Mouse (Mus musculus): ENCODE data around the gene Ifi27l2a. TPM values are rescaled to one million over a fixed set of nuclear protein-coding genes. Genes with fewer than 3 reads are reported as not detected.
"Not testable (repeated sequence)": the region's sequence is repeated elsewhere in the genome, so short reads cannot be mapped to it uniquely, and the experiment has no call there.

Gene Ifi27l2a
- polyA plus RNA-seq, 1 experiment from 2014 or later: 2.1 TPM

- H3K27me3 ChIP-seq (ENCODE audit: control insufficient read depth, insufficient read depth, low read length): no peaks in the 10 kb centered on the region
- no peak overlapping the region for H3K9ac ChIP-seq (ENCODE audit: low read length)
- H3K27ac ChIP-seq (ENCODE audit: low read depth, low read length): no peak overlapping the region
- no peak for ATAC-seq (ENCODE audit: low FRiP score)
- no peaks in the 10 kb centered on the region for H3K4me1 ChIP-seq (ENCODE audit: control insufficient read depth, insufficient read depth, low read length)
- H3K9me3 ChIP-seq (ENCODE audit: control insufficient read depth, low read length): no peaks in the 10 kb centered on the region
- DNase-seq (ENCODE audit: low spot score, missing footprints): no peak
- H3K36me3 ChIP-seq (ENCODE audit: control insufficient read depth, insufficient read depth, low read length): no peaks in the 10 kb centered on the region
- no peak overlapping the region for H3K4me3 ChIP-seq (ENCODE audit: low read depth, low read length)
- WGBS: 76% methylated on average over 7 of the region's 7 CpGs
- no peak overlapping the region for H3K4me2 ChIP-seq
Observed at GRCm38 (mm10) chr12:103477461-103478015, 34.1 kb upstream of the Ifi27l2a start.

GRCm38 (mm10) chr12:103476779-103477389 lies 33.4 kb upstream of the Ifi27l2a start:
- no peak for DNase-seq (ENCODE audit: low spot score, missing footprints)
- no peaks in the 10 kb centered on the region for H3K9me3 ChIP-seq (ENCODE audit: control insufficient read depth, low read length)
- 83% methylated on average over 1 of the region's 1 CpGs for whole genome bisulfite sequencing
- ATAC-seq (ENCODE audit: low FRiP score): no peak
- no peaks in the 10 kb centered on the region for H3K27me3 ChIP-seq (ENCODE audit: control insufficient read depth, insufficient read depth, low read length)
- no peak overlapping the region for H3K4me2 ChIP-seq
- H3K36me3 ChIP-seq (ENCODE audit: control insufficient read depth, insufficient read depth, low read length): no peaks in the 10 kb centered on the region
- H3K4me1 ChIP-seq (ENCODE audit: control insufficient read depth, insufficient read depth, low read length): no peaks in the 10 kb centered on the region
- no peak overlapping the region for H3K4me3 ChIP-seq (ENCODE audit: low read depth, low read length)
- no peak overlapping the region for H3K27ac ChIP-seq (ENCODE audit: low read depth, low read length)
- H3K9ac ChIP-seq (ENCODE audit: low read length): no peak overlapping the region

GRCm38 (mm10) chr12:103474481-103474880 lies 31.0 kb upstream of the Ifi27l2a start:
- WGBS: 43% methylated on average over 2 of the region's 2 CpGs
- no peak for ATAC-seq (ENCODE audit: low FRiP score)
- no peaks in the 10 kb centered on the region for H3K36me3 ChIP-seq (ENCODE audit: control insufficient read depth, insufficient read depth, low read length)

DNA sequence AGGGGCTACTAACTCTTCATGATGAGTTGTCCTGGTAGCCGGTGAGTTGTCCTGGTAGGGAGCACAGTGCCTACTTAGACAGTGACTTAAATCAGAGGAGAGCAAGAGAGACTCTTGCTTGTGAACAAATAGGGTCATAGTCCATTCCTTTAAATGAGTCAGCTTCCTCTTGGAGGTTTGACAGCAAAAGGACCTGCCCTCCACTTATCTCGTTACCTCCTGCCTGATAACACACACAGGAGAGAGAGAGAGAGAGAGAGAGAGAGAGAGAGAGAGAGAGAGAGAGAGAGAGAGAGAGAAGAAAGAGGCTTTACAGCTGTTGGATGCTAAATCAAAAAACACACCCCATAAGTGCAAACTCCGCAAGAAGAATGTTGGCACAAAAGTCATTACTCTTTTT lies 13.7 kb upstream of the Ifi27l2a start, which contains the start of gene Ifi27l2b:
Gene Ifi27l2b (minus strand): TSS at position 84 of the 400 bp plus-strand sequence.
- Histone ChIP-seq H3K4me2 (no peak within 1 kb of the TSS), H3K27ac (ENCODE audit: low read depth, low read length) (no peak within 1 kb of the TSS), H3K36me3 (ENCODE audit: control insufficient read depth, insufficient read depth, low read length) (no peaks in the 10 kb centered on the region), H3K27me3 (ENCODE audit: control insufficient read depth, insufficient read depth, low read length) (no peaks in the 10 kb centered on the region), H3K9me3 (ENCODE audit: control insufficient read depth, low read length) (no peaks in the 10 kb centered on the region), H3K9ac (ENCODE audit: low read length) (no peak within 1 kb of the TSS), H3K4me1 (ENCODE audit: control insufficient read depth, insufficient read depth, low read length) (no peaks in the 10 kb centered on the region), H3K4me3 (ENCODE audit: low read depth, low read length) (no peak within 1 kb of the TSS)
- DNase-seq (ENCODE audit: low spot score, missing footprints) (no peak), ATAC-seq (ENCODE audit: low FRiP score) (no peak)
- 75% methylated on average over 3 of the region's 3 CpGs for WGBS

More at GRCm38 (mm10) chr12:103474481-103474880, 31.0 kb upstream of the Ifi27l2a start:
- H3K9ac ChIP-seq (ENCODE audit: low read length): no peak overlapping the region
- H3K4me2 ChIP-seq: no peak overlapping the region
- no peaks in the 10 kb centered on the region for H3K4me1 ChIP-seq (ENCODE audit: control insufficient read depth, insufficient read depth, low read length)
- H3K27ac ChIP-seq (ENCODE audit: low read depth, low read length): no peak overlapping the region
- H3K4me3 ChIP-seq (ENCODE audit: low read depth, low read length): no peak overlapping the region
- DNase-seq (ENCODE audit: low spot score, missing footprints): no peak
- H3K27me3 ChIP-seq (ENCODE audit: control insufficient read depth, insufficient read depth, low read length): no peaks in the 10 kb centered on the region
- no peaks in the 10 kb centered on the region for H3K9me3 ChIP-seq (ENCODE audit: control insufficient read depth, low read length)

DNA sequence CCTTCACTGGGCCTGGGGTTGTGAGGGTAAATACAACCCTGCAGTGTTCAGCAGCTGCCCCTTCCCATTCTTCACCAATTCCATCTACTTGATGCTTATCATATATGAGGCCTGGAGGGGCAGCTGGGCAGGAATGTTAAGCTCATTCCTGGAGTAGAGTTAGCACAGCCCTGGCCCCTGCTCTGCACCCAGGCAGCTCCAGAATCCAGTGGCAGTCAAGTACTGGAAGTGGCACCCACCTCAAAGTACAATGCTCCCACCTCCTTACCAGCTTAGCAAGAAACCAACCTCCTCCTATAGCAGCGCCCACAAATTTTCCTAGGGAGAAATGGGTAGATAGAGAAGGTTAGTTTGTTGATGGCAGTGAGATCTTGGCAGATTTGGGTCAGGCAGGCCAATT lies 13.2 kb upstream of the Ifi27l2a start:
- H3K4me1 ChIP-seq (ENCODE audit: control insufficient read depth, insufficient read depth, low read length); H3K9me3 ChIP-seq (ENCODE audit: control insufficient read depth, low read length); H3K4me3 ChIP-seq (ENCODE audit: low read depth, low read length); H3K27me3 ChIP-seq (ENCODE audit: control insufficient read depth, insufficient read depth, low read length); H3K27ac ChIP-seq (ENCODE audit: low read depth, low read length); H3K9ac ChIP-seq (ENCODE audit: low read length); DNase-seq (ENCODE audit: low spot score, missing footprints); H3K36me3 ChIP-seq (ENCODE audit: control insufficient read depth, insufficient read depth, low read length); ATAC-seq (ENCODE audit: low FRiP score); H3K4me2 ChIP-seq: not testable (repeated sequence)
- no CpG with 5 or more reads among the region's 1 CpGs for WGBS

- H3K4me1 ChIP-seq (ENCODE audit: control insufficient read depth, insufficient read depth, low read length): no peaks in the 10 kb centered on the region
- H3K27ac ChIP-seq (ENCODE audit: low read depth, low read length): no peak overlapping the region
- DNase-seq (ENCODE audit: low spot score, missing footprints) (no peak), ATAC-seq (ENCODE audit: low FRiP score) (no peak)
- no peaks in the 10 kb centered on the region for H3K36me3 ChIP-seq (ENCODE audit: control insufficient read depth, insufficient read depth, low read length)
- no peak overlapping the region for H3K9ac ChIP-seq (ENCODE audit: low read length)
- no peak overlapping the region for H3K4me2 ChIP-seq
- H3K27me3 ChIP-seq (ENCODE audit: control insufficient read depth, insufficient read depth, low read length): no peaks in the 10 kb centered on the region
- no peaks in the 10 kb centered on the region for H3K9me3 ChIP-seq (ENCODE audit: control insufficient read depth, low read length)
- H3K4me3 ChIP-seq (ENCODE audit: low read depth, low read length): no peak overlapping the region
Observed at GRCm38 (mm10) chr12:103453361-103453760, 9.9 kb upstream of the Ifi27l2a start.

- no peaks in the 10 kb centered on the region for H3K9me3 ChIP-seq (ENCODE audit: control insufficient read depth, low read length)
- no peak overlapping the region for H3K9ac ChIP-seq (ENCODE audit: low read length)
- H3K27ac ChIP-seq (ENCODE audit: low read depth, low read length): no peak overlapping the region
- WGBS: 82% methylated on average over 3 of the region's 3 CpGs
- H3K4me1 ChIP-seq (ENCODE audit: control insufficient read depth, insufficient read depth, low read length): no peaks in the 10 kb centered on the region
- no peak for ATAC-seq (ENCODE audit: low FRiP score)
- no peak for DNase-seq (ENCODE audit: low spot score, missing footprints)
- no peaks in the 10 kb centered on the region for H3K27me3 ChIP-seq (ENCODE audit: control insufficient read depth, insufficient read depth, low read length)
- no peak overlapping the region for H3K4me2 ChIP-seq
- H3K4me3 ChIP-seq (ENCODE audit: low read depth, low read length): no peak overlapping the region
- H3K36me3 ChIP-seq (ENCODE audit: control insufficient read depth, insufficient read depth, low read length): no peaks in the 10 kb centered on the region
Observed at GRCm38 (mm10) chr12:103445060-103445459, 1.6 kb upstream of the Ifi27l2a start.

GRCm38 (mm10) chr12:103444261-103444660 lies 781 bp upstream of the Ifi27l2a start:
- H3K9me3 ChIP-seq (ENCODE audit: control insufficient read depth, low read length); H3K9ac ChIP-seq (ENCODE audit: low read length); H3K4me2 ChIP-seq; H3K36me3 ChIP-seq (ENCODE audit: control insufficient read depth, insufficient read depth, low read length); H3K4me1 ChIP-seq (ENCODE audit: control insufficient read depth, insufficient read depth, low read length); H3K27ac ChIP-seq (ENCODE audit: low read depth, low read length); DNase-seq (ENCODE audit: low spot score, missing footprints); H3K27me3 ChIP-seq (ENCODE audit: control insufficient read depth, insufficient read depth, low read length); H3K4me3 ChIP-seq (ENCODE audit: low read depth, low read length); ATAC-seq (ENCODE audit: low FRiP score): not testable (repeated sequence)
- 62% methylated on average over 5 of the region's 7 CpGs for WGBS

- H3K4me2 ChIP-seq: no peak overlapping the region
- 83% methylated on average over 1 of the region's 1 CpGs for WGBS
- ATAC-seq (ENCODE audit: low FRiP score): no peak
Observed at GRCm38 (mm10) chr12:103437601-103438000, 5.9 kb downstream of the Ifi27l2a start.

More at GRCm38 (mm10) chr12:103437601-103438000, 5.9 kb downstream of the Ifi27l2a start:
- no peaks in the 10 kb centered on the region for H3K4me1 ChIP-seq (ENCODE audit: control insufficient read depth, insufficient read depth, low read length)
- no peak overlapping the region for H3K4me3 ChIP-seq (ENCODE audit: low read depth, low read length)
- no peaks in the 10 kb centered on the region for H3K9me3 ChIP-seq (ENCODE audit: control insufficient read depth, low read length)
- H3K36me3 ChIP-seq (ENCODE audit: control insufficient read depth, insufficient read depth, low read length): no peaks in the 10 kb centered on the region
- no peak overlapping the region for H3K27ac ChIP-seq (ENCODE audit: low read depth, low read length)
- H3K9ac ChIP-seq (ENCODE audit: low read length): no peak overlapping the region
- DNase-seq (ENCODE audit: low spot score, missing footprints): no peak
- H3K27me3 ChIP-seq (ENCODE audit: control insufficient read depth, insufficient read depth, low read length): no peaks in the 10 kb centered on the region

All from midbrain, embryonic 11.5 days (tissue).